ENCODE assay signal across 11 mouse cellular contexts in genomic region chr17:5862869-5863268, GRCm38 (mm10).
"Had no signal": no experiment of that assay in that cellular context is flagged by ENCODE, and none has a peak within 500 bp of the region (broad histone marks: within the 10 kb centered on the region; RNA-seq: fewer than 3 reads in every experiment).

No protein-coding gene starts in this region.

- H3K4me3 ChIP-seq: kidney, embryonic 15.5 days; limb, embryonic 12.5 days; liver, embryonic 13.5 days had no signal

- H3K9ac ChIP-seq: kidney, embryonic 15.5 days; limb, embryonic 12.5 days; liver, embryonic 13.5 days had no signal

- DNase-seq: kidney, adult 18-20 months; layer of hippocampus, postnatal 36 days; liver, embryonic 13.5 days; lung, adult 2 months; lung, postnatal 36 days; spleen, adult 18-20 months; thymus, adult 18-20 months; thymus, postnatal 14 days had no signal

- H3K36me3 ChIP-seq: kidney, embryonic 15.5 days; limb, embryonic 12.5 days; liver, embryonic 13.5 days had no signal

- H3K27ac ChIP-seq: kidney, embryonic 15.5 days; limb, embryonic 12.5 days; liver, embryonic 13.5 days had no signal

- H3K9me3 ChIP-seq: kidney, embryonic 15.5 days; limb, embryonic 12.5 days; liver, embryonic 13.5 days had no signal

- H3K27me3 ChIP-seq: kidney, embryonic 15.5 days; limb, embryonic 12.5 days; liver, embryonic 13.5 days had no signal

- ATAC-seq: lung, postnatal 0 days had no signal

- H3K4me2 ChIP-seq: kidney, embryonic 15.5 days; limb, embryonic 12.5 days; liver, embryonic 13.5 days had no signal
